Mouse (Mus musculus) midbrain, embryonic 10.5 days (tissue): Measurements from ENCODE around the gene H2-D1. TPM values are rescaled to one million over a fixed set of nuclear protein-coding genes. Genes with fewer than 3 reads are reported as not detected.

Experiments used
- DNase-seq: peaks from one replicate; pipeline ENCODE4 v3.0.0-alpha.2; 2017; ENCODE audit warnings: low spot score
- H3K27ac ChIP-seq: fragments of 300-500 bp; sonication (generic); replicated peaks from 2 replicates; pipeline ENCODE4 v1.5.1; 2016; ENCODE audit warnings: mild to moderate bottlenecking
- H3K27me3 ChIP-seq: fragments of 300-500 bp; sonication (generic); 2 replicates; pipeline ENCODE4 v1.6.1; 2016; ENCODE audit warnings: low read depth, mild to moderate bottlenecking; ENCODE audit not compliant: poor library complexity, severe bottlenecking
- H3K36me3 ChIP-seq: fragments of 300-500 bp; sonication (generic); 2 replicates; pipeline ENCODE4 v1.6.1; 2016; ENCODE audit warnings: mild to moderate bottlenecking, moderate library complexity
- H3K4me1 ChIP-seq: fragments of 300-500 bp; sonication (generic); 2 replicates; pipeline ENCODE4 v1.6.1; 2016
- H3K4me3 ChIP-seq: fragments of 300-500 bp; sonication (generic); 2 replicates; pipeline ENCODE4 v1.5.1; 2016; ENCODE audit warnings: mild to moderate bottlenecking, moderate library complexity
- H3K9me3 ChIP-seq: fragments of 300-500 bp; sonication (generic); replicated peaks from 2 replicates; pipeline ENCODE4 v1.6.1; 2016; ENCODE audit warnings: mild to moderate bottlenecking
- WGBS: fragments of 180-500 bp; shearing (Covaris S2); methylation state at CpG from one replicate; pipeline ENCODE4 v1.1.7; 2016; 5-methylcytosine and 5-hydroxymethylcytosine counted together
- polyA plus RNA-seq: library from polyadenylated mRNA; unstranded; fragments of >200 nt; fragmentation: Nextera tagmentation; extraction: Ambion mirVana; gene quantifications from 2 replicates; pipeline ENCODE4 v1.2.1, GENCODE M21; 2016

H2-D1 gene
- polyA plus RNA-seq, 1 experiment from 2014 or later = 55.3 TPM

DNA sequence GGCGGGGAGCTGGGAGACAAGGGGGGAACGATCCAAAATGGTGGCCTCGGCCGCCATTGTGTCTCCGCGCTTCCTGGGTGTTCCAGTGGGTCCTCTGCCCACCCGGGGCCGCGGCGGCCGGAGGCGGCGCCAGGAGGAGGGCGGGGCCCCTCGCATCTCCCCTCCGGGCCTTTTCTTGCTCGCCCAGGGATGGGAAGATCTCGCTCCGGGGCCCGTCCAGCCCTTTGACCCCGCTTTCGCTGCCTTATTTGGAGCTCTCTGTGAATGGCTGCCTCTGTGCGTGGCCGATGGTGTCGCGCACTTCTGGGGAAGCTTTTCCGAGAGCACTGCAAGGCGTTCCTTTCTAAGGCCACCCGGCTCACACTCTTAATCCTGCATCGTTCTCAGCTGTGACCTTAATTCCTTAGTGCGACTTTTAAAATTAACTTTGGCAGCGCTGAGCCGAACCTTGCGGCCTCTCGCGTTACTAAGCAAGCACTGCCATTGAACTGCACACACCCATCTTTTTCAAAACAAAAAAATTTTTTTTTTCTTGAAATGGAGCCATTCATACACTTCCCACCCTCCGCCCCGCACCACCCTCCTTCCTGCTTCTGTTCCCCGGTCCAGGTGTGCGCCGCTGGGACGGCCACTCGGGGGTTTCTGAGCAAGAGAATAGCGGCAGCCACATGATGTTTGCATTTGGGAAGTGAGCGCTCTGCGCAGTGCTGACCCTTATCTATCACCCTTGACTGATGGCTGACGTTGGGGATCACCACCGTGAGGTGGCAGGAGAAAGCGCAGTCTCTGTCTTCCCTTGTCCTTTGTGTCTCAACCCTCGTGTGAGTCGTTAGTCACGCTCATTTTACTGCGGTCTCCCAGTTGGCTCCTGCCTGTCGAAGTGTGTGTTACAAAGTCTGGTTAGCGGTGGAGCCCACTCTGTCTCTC lies 20.3 kb upstream of the H2-D1 start:
- H3K27me3 ChIP-seq = no peaks in the 10 kb centered on the region
- peak overlapping the region; percentile 98 for H3K27ac ChIP-seq
- peaks cover 44% of the 10 kb centered on the region for H3K36me3 ChIP-seq
- no peaks in the 10 kb centered on the region for H3K9me3 ChIP-seq
- peak; percentile 66 for DNase-seq
- WGBS = under 1% methylated on average over 55 of the region's 55 CpGs
- H3K4me1 ChIP-seq = peaks cover 47% of the 10 kb centered on the region
- peak overlapping the region; percentile 81 for H3K4me3 ChIP-seq

DNA sequence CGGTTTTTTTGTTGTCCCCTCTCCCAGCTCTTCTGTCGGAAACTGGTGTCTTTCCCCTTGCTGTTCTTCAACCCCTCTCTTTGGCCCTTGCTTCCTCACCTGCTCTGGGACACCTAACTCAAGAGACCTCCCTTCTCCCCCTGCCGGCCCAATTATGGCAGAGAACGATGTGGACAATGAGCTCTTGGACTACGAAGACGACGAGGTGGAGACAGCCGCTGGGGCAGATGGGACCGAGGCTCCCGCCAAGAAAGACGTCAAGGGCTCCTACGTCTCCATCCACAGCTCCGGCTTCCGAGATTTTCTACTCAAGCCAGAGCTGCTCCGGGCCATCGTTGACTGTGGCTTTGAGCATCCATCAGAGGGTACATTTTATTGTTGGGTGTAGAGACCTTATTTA lies 19.4 kb upstream of the H2-D1 start:
- no peaks in the 10 kb centered on the region for H3K9me3 ChIP-seq
- H3K36me3 ChIP-seq = peaks cover 52% of the 10 kb centered on the region
- peaks cover 47% of the 10 kb centered on the region for H3K4me1 ChIP-seq
- H3K27me3 ChIP-seq = no peaks in the 10 kb centered on the region
- H3K27ac ChIP-seq = peak overlapping the region; percentile 98
- WGBS = 20% methylated on average over 16 of the region's 16 CpGs
- H3K4me3 ChIP-seq = peak overlapping the region; percentile 81
- DNase-seq = peak; percentile 59

DNA sequence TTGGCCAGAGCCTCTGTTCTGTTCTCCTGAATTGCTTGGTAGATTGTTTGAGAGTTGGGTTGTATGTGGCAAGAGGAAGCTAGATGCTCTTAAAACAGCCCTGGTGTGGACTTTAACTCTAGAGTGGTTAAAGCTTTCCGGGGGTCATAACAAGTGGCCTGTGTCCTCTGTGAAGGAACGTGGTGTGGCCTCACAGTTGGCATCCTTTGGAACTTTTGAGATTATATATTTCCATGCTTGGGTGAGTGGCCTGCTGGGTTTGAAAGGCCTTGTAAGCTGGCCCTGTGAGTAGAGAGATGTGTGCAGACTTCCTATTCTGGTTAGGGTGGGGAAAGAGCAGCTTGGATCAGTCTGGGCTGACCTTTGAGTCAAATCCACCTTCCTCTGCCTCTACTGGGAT lies 17.5 kb upstream of the H2-D1 start:
- peak overlapping the region; percentile 81 for H3K4me3 ChIP-seq
- peaks cover 71% of the 10 kb centered on the region for H3K36me3 ChIP-seq
- peaks cover 46% of the 10 kb centered on the region for H3K4me1 ChIP-seq
- no peak for DNase-seq
- no peak overlapping the region for H3K27ac ChIP-seq
- H3K27me3 ChIP-seq = no peaks in the 10 kb centered on the region
- no peaks in the 10 kb centered on the region for H3K9me3 ChIP-seq
- WGBS = 92% methylated on average over 2 of the region's 2 CpGs

DNA sequence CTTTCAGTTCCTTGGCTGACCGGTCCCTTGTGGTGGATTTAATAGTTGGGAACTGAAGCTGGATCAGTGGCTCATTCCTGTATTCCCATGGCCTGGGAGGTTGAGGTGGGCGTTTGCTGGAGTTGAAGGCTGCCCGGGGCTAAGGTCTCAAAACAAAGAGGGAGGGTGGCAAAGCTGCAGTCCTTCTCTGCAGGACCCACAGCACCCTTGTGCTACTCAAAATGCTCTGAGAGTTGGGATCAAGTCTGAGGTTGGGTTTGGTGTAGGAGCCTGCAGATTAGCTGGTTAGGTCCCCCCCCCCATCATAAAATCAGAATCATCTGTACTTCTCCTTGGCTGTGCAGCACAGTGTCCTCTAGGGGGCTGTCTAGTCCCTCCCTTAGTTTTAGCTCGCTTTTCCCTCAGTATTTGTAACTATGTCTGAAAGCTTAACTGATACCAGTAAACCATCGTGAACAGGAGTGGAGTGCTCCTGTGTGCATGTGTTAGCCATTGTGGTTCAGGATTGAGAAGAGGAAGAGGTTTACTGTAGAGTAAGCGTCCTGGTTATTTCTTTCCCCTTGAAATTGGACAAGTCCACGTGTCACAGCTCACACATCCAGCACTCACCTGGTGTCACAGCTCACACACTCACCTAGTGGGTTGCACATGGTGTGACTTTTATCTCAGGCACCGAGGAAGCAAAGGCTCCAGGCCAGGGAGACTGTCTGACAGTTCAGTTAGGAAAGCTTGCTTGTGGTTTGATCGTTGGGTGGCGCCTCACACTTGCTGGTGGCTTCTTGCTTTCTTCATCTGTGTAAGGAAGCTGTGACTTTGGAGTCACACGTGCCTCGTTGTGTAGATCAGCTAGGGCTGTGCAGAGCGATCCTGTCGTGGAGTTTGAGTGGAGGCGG lies 16.6 kb upstream of the H2-D1 start:
- no peaks in the 10 kb centered on the region for H3K27me3 ChIP-seq
- peaks cover 36% of the 10 kb centered on the region for H3K4me1 ChIP-seq
- no peak overlapping the region for H3K27ac ChIP-seq

DNA sequence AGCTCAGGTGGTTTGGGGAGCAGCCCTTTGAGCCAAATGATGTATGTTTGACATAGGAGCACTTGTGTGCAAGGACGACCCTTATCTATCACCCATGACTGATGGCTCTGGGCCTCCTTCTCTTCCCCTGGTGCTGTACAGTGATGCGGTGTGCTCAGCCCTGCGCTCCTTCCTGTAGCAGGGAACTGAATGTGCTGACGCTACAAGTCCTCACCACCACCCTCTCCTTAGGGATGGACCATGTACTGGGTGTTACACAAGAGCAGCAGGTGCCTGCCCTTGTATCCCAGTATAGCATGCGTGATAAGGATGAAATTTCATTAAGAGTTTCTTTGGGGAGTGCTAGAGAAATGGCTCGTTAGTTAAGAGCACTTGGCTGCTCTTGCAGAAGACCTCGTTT lies 15.4 kb upstream of the H2-D1 start:
- DNase-seq = no peak
- Histone ChIP-seq H3K27ac (no peak overlapping the region), H3K9me3 (no peaks in the 10 kb centered on the region), H3K27me3 (no peaks in the 10 kb centered on the region), H3K36me3 (peaks cover 92% of the 10 kb centered on the region), H3K4me1 (peaks cover 36% of the 10 kb centered on the region), H3K4me3 (no peak overlapping the region)
- 96% methylated on average over 7 of the region's 7 CpGs for WGBS

More for the DNA sequence above, 16.6 kb upstream of the H2-D1 start:
- WGBS = 90% methylated on average over 15 of the region's 15 CpGs
- peaks cover 81% of the 10 kb centered on the region for H3K36me3 ChIP-seq
- no peak for DNase-seq
- peak overlapping the region; percentile 81; the same call in 1 of the 2 replicates for H3K4me3 ChIP-seq
- H3K9me3 ChIP-seq = no peaks in the 10 kb centered on the region

GRCm38 (mm10) chr17:35248986-35249385 lies 13.5 kb upstream of the H2-D1 start:
- peaks cover 99% of the 10 kb centered on the region for H3K36me3 ChIP-seq
- no peak for DNase-seq
- H3K4me3 ChIP-seq = no peak overlapping the region
- peaks cover 26% of the 10 kb centered on the region for H3K4me1 ChIP-seq
- H3K27me3 ChIP-seq = no peaks in the 10 kb centered on the region
- no peaks in the 10 kb centered on the region for H3K9me3 ChIP-seq
- H3K27ac ChIP-seq = no peak overlapping the region
- 92% methylated on average over 14 of the region's 14 CpGs for WGBS

DNA sequence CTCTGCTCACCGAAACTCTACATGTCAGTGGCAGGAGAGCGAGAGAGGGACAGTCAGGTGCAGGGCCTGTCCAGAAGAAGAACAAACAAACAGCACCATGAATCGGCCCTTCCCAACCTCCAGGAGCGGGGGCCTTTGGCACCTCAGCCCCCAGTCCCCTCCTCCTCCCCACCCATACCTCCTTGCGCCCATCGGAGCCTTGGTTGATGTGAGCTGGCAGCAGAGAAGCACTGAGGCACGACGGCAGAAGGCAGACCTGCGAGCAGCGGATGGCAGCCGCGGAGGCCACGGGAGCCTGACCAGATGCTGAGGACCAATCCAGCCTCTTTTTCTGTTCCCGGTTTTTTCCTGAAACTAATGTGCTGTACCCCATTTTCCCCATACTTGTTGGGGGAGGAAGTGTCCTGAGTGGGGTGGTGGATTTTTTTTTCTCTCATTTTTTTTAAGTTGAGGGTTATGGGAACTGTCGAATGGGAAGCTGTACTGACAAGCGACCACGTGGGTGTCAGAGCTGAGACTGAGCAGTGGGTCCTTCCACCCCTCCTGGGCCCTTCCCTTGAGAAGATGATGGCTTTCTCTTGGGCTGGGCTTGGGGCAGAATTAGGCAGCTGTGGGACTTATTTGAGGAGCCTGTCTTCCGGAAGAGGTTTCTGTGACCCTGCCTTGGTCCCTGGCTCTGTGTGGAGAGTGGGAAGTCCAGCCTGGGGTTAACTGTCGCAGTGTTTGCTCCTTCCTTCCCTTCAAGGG lies 12.9 kb upstream of the H2-D1 start:
- H3K4me3 ChIP-seq = no peak overlapping the region
- no peaks in the 10 kb centered on the region for H3K9me3 ChIP-seq
- 91% methylated on average over 19 of the region's 19 CpGs for WGBS
- peaks cover 19% of the 10 kb centered on the region for H3K4me1 ChIP-seq
- no peak overlapping the region for H3K27ac ChIP-seq
- peaks cover 99% of the 10 kb centered on the region for H3K36me3 ChIP-seq
- DNase-seq = no peak
- H3K27me3 ChIP-seq = no peaks in the 10 kb centered on the region

GRCm38 (mm10) chr17:35250348-35251120 lies 12.0 kb upstream of the H2-D1 start:
- H3K27me3 ChIP-seq = no peaks in the 10 kb centered on the region
- 93% methylated on average over 3 of the region's 3 CpGs for WGBS
- no peaks in the 10 kb centered on the region for H3K9me3 ChIP-seq
- no peak overlapping the region for H3K27ac ChIP-seq
- H3K36me3 ChIP-seq = peaks cover 90% of the 10 kb centered on the region
- H3K4me3 ChIP-seq = no peak overlapping the region
- DNase-seq = no peak
- H3K4me1 ChIP-seq = peaks cover 10% of the 10 kb centered on the region

DNA sequence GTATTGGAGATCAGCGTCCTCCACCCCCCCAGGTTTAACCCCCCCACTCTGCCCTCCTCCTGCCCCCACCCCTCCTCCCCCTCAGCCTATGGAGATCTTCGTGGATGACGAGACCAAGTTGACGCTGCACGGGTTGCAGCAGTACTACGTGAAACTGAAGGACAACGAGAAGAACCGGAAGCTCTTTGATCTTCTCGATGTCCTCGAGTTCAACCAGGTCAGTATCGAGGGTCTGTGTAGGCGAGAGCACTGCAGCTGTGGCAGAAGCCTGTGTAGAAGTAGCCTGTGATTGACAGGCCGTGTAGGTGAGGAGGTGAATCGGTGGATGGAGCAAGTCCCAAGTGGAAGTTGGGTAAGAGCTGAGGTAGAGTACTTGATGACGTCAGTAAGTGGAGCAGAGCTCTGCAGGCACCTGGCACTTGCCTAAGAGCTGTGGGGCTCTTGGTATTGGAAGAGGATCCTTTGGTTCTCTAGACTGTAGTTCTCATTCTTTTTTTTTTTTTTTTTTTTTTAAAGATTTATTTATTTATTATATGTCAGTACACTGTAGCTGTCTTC lies 11.3 kb upstream of the H2-D1 start:
- DNase-seq = no peak
- peaks cover 3% of the 10 kb centered on the region; the same call in 1 of the 2 replicates for H3K4me1 ChIP-seq
- no peak overlapping the region for H3K4me3 ChIP-seq
- WGBS = 89% methylated on average over 15 of the region's 15 CpGs
- H3K27me3 ChIP-seq = no peaks in the 10 kb centered on the region
- no peaks in the 10 kb centered on the region for H3K9me3 ChIP-seq
- no peak overlapping the region for H3K27ac ChIP-seq
- peaks cover 82% of the 10 kb centered on the region for H3K36me3 ChIP-seq

GRCm38 (mm10) chr17:35251981-35252380 lies 10.5 kb upstream of the H2-D1 start:
- Histone ChIP-seq H3K9me3 (no peaks in the 10 kb centered on the region), H3K4me3 (0 out of 2 replicates have a peak overlapping the region, but pooled peaks have one; percentile 1), H3K27me3 (peaks cover 2% of the 10 kb centered on the region; the same call in 1 of the 2 replicates), H3K4me1 (no peaks in the 10 kb centered on the region), H3K36me3 (peaks cover 75% of the 10 kb centered on the region), H3K27ac (no peak overlapping the region)
- no peak for DNase-seq
- WGBS = 86% methylated on average over 5 of the region's 5 CpGs

GRCm38 (mm10) chr17:35252619-35253292 lies 9.8 kb upstream of the H2-D1 start:
- 90% methylated on average over 18 of the region's 18 CpGs for WGBS
- no peak for DNase-seq
- no peaks in the 10 kb centered on the region for H3K9me3 ChIP-seq
- peaks cover 2% of the 10 kb centered on the region for H3K4me1 ChIP-seq
- H3K36me3 ChIP-seq = peaks cover 67% of the 10 kb centered on the region
- H3K27me3 ChIP-seq = peaks cover 7% of the 10 kb centered on the region; the same call in 1 of the 2 replicates
- H3K27ac ChIP-seq = no peak overlapping the region
- no peak overlapping the region for H3K4me3 ChIP-seq
